Mouse (Mus musculus) liver, postnatal 0 days (tissue): ENCODE results near the gene Ugt1a6a.
A peak's percentile ranks its signal among the peaks of the same experiment; 100 is the strongest.
"Not testable (repeated sequence)": the region's sequence is repeated elsewhere in the genome, so short reads cannot be mapped to it uniquely, and the experiment has no call there.

Source experiments
- CTCF ChIP-seq: sonication (generic); IDR thresholded peaks from 2 replicates; pipeline ENCODE4 v1.5.1; 2016; ENCODE audit warnings: antibody characterized with exemption, low read depth
- EP300 ChIP-seq: IDR thresholded peaks from 2 replicates; pipeline ENCODE4 v1.6.1; 2016; ENCODE audit warnings: antibody characterized with exemption, low read depth, mild to moderate bottlenecking

- TF ChIP-seq CTCF, result peak; percentile 54
- TF ChIP-seq EP300, result not testable (repeated sequence)
These were observed 15.5 kb downstream of the Ugt1a6a start for GRCm38 (mm10) chr1:88150133-88150532.
